Mouse (Mus musculus): ENCODE results near the gene Per3. TPM values are rescaled to one million over a fixed set of nuclear protein-coding genes. Genes with fewer than 3 reads are reported as not detected.

Gene Per3
- polyA plus RNA-seq, 1 experiment from 2014 or later = 6.6 TPM

Other genes starting within 250 kb of the Per3 start
- 30.7 and 31.8 TPM in 2 replicates for gene Errfi1, start 190.7 kb downstream of the Per3 start, polyA plus RNA-seq (2014; fragmentation: Nextera tagmentation; extraction: Ambion mirVana)
- 443 and 467 TPM in 2 replicates for gene Park7, start 130.2 kb downstream of the Per3 start, polyA plus RNA-seq (2014; fragmentation: Nextera tagmentation; extraction: Ambion mirVana)
- 0.24 and 0.36 TPM in 2 replicates for gene Tnfrsf9, start 130.1 kb downstream of the Per3 start, polyA plus RNA-seq (2014; fragmentation: Nextera tagmentation; extraction: Ambion mirVana)
- not detected in 2 replicates for gene Uts2, start 47.6 kb downstream of the Per3 start, polyA plus RNA-seq (2014; fragmentation: Nextera tagmentation; extraction: Ambion mirVana)
- gene Vamp3, start 13.3 kb upstream of the Per3 start, polyA plus RNA-seq (2014; fragmentation: Nextera tagmentation; extraction: Ambion mirVana) = 69.9 and 73.4 TPM in 2 replicates
- gene Gm13090, start 44.9 kb upstream of the Per3 start, polyA plus RNA-seq (2014; fragmentation: Nextera tagmentation; extraction: Ambion mirVana) = not detected in 2 replicates

Measured in embryonic facial prominence, embryonic 11.5 days (tissue).